Mouse (Mus musculus): ENCODE data around the gene A4galt. TPM values are rescaled to one million over a fixed set of nuclear protein-coding genes. Genes with fewer than 3 reads are reported as not detected.
A peak's percentile ranks its signal among the peaks of the same experiment; 100 is the strongest.

Gene A4galt
- total and polyA plus RNA-seq, 3 experiments = 11.2 to 23.6 (median 15.9) TPM

GRCm38 (mm10) chr15:83248236-83248844, 3.2 kb downstream of the A4galt start (continued):
- TF ChIP-seq ETS1 (conservative IDR thresholded peaks at IDR 0.05; ENCODE audit: low read depth, low read length) = peak; percentile 90
- TF ChIP-seq ZNF384 (IDR thresholded peaks at IDR 0.05; ENCODE audit: low read depth, low read length) = no peak

GRCm38 (mm10) chr15:83244371-83244770, 7.2 kb downstream of the A4galt start:
- peaks cover 14% of the 10 kb centered on the region; the same call in 1 of the 2 replicates for H3K79me2 ChIP-seq (replicated peaks; ENCODE audit: control insufficient read depth, extremely low read depth, insufficient read depth, poor library complexity, severe bottlenecking)
- H3K4me2 ChIP-seq (ENCODE audit: insufficient read depth, low read depth, poor library complexity, severe bottlenecking) = no peak overlapping the region
- no peak overlapping the region for H3K9ac ChIP-seq (ENCODE audit: insufficient read depth, low read depth)
- peaks cover 4 to 34% of the 10 kb centered on the region in 2 experiments for H3K4me1 ChIP-seq (ENCODE audit: control insufficient read depth in 1 of 2, insufficient read depth in 2 of 2)
- no peak overlapping the region for H3K4me3 ChIP-seq (replicated peaks in 1 of 3; ENCODE audit: low read depth in 2 of 3, low read length in 2 of 3, poor library complexity in 1 of 3)
- peaks cover 0 to 31% of the 10 kb centered on the region in 2 experiments for H3K36me3 ChIP-seq (replicated peaks in 1 of 2; ENCODE audit: control insufficient read depth in 1 of 2, insufficient read depth in 1 of 2, low read length in 1 of 2)
- no peak overlapping the region for H3K27ac ChIP-seq (ENCODE audit: insufficient read depth, low read depth)
- H3K27me3 ChIP-seq (replicated peaks) = no peaks in the 10 kb centered on the region
- no peak for DNase-seq (ENCODE audit: extremely low read depth)
- dilution Hi-C loops (cut with MboI; ENCODE audit: extremely low pct_ligation_motif_present, extremely low pct_unique_long_range_greater_than_20kb, low sequenced_read_pairs) (no loop called here), in situ Hi-C loops (cut with MboI; ENCODE audit: low pct_ligation_motif_present, low pct_unique_long_range_greater_than_20kb, low sequenced_read_pairs) (no loop called here)
- no peak for TF ChIP-seq POLR2A (IDR thresholded peaks at IDR 0.05; ENCODE audit: low read depth, low read length)
- no peak for TF ChIP-seq PAX5 (IDR thresholded peaks at IDR 0.05; ENCODE audit: low read length)
- TF ChIP-seq CHD2 (IDR thresholded peaks at IDR 0.05; ENCODE audit: low read length) = no peak
- no peak for TF ChIP-seq BHLHE40 (IDR thresholded peaks at IDR 0.05; ENCODE audit: low read depth, low read length)
- no peak for TF ChIP-seq NELFE (IDR thresholded peaks at IDR 0.05; ENCODE audit: low read depth, low read length)
- H3K9me3 ChIP-seq (replicated peaks; ENCODE audit: low read length) = peaks cover 8% of the 10 kb centered on the region

- Histone ChIP-seq H3K27me3 (replicated peaks) (no peaks in the 10 kb centered on the region), H3K4me2 (ENCODE audit: insufficient read depth, low read depth, poor library complexity, severe bottlenecking) (no peak overlapping the region), H3K79me2 (replicated peaks; ENCODE audit: control insufficient read depth, extremely low read depth, insufficient read depth, poor library complexity, severe bottlenecking) (peaks cover 14% of the 10 kb centered on the region), H3K36me3 (replicated peaks in 1 of 2; ENCODE audit: control insufficient read depth in 1 of 2, insufficient read depth in 1 of 2, low read length in 1 of 2) (peaks cover 0 to 36% of the 10 kb centered on the region in 2 experiments), H3K4me1 (ENCODE audit: control insufficient read depth in 1 of 2, insufficient read depth in 2 of 2) (peaks cover 4 to 25% of the 10 kb centered on the region in 2 experiments), H3K9ac (ENCODE audit: insufficient read depth, low read depth) (no peak overlapping the region), H3K27ac (ENCODE audit: insufficient read depth, low read depth) (no peak overlapping the region), H3K9me3 (replicated peaks; ENCODE audit: low read length) (peaks cover 8% of the 10 kb centered on the region), H3K4me3 (replicated peaks in 1 of 3; ENCODE audit: low read depth in 2 of 3, low read length in 2 of 3, poor library complexity in 1 of 3) (no peak overlapping the region)
- TF ChIP-seq SMC3 (IDR thresholded peaks at IDR 0.05; ENCODE audit: low read depth, low read length) (peak; percentile 6), E2F4 (IDR thresholded peaks at IDR 0.05; ENCODE audit: insufficient replicate concordance, low read depth, low read length) (no peak), TBP (conservative IDR thresholded peaks at IDR 0.05; ENCODE audit: low read depth, low read length) (no peak), ZNF384 (IDR thresholded peaks at IDR 0.05; ENCODE audit: low read depth, low read length) (peak; percentile 71), CTCF (conservative IDR thresholded peaks at IDR 0.05 in 1 of 2, IDR thresholded peaks at IDR 0.05 in 1 of 2; ENCODE audit: low read depth in 2 of 2, low read length in 2 of 2) (peak; percentile 11 to 30; a peak in 2 of 4 replicates)
- in situ Hi-C loops (cut with MboI; ENCODE audit: low pct_ligation_motif_present, low pct_unique_long_range_greater_than_20kb, low sequenced_read_pairs) = no loop called here
- dilution Hi-C loops (cut with MboI; ENCODE audit: extremely low pct_ligation_motif_present, extremely low pct_unique_long_range_greater_than_20kb, low sequenced_read_pairs) = no loop called here
- DNase-seq (ENCODE audit: extremely low read depth) = no peak
Measured at GRCm38 (mm10) chr15:83241961-83242680, 9.5 kb downstream of the A4galt start.

Measured in CH12.LX (cell line).